Mouse (Mus musculus) spleen, adult 2 months (tissue): ENCODE data around the gene Gm9821. TPM values are rescaled to one million over a fixed set of nuclear protein-coding genes. Genes with fewer than 3 reads are reported as not detected.

ENCODE experiments used
- DNase-seq, 2 experiments: peaks; one replicate each; pipeline versions ENCODE4 v3.0.0 to v3.0.0-alpha.2; 2012 to 2021; ENCODE audit warnings: low spot score in 2 of 2, low read depth in 1 of 2
- H3K27ac ChIP-seq: fragments of 200-500 bp; 2 replicates; pipeline ENCODE4 v1.5.1; 2012; ENCODE audit warnings: low read length, inconsistent platforms; ENCODE audit not compliant: insufficient read depth
- H3K27me3 ChIP-seq: fragments of 200-500 bp; 2 replicates; pipeline ENCODE4 v1.6.1; 2012; ENCODE audit warnings: mild to moderate bottlenecking, moderate library complexity, low read length, inconsistent platforms; ENCODE audit not compliant: control insufficient read depth, insufficient read depth
- H3K36me3 ChIP-seq: fragments of 200-500 bp; 2 replicates; pipeline ENCODE4 v1.6.1; 2012; ENCODE audit warnings: mild to moderate bottlenecking, low read length, inconsistent platforms; ENCODE audit not compliant: control insufficient read depth, insufficient read depth
- H3K4me1 ChIP-seq: fragments of 200-500 bp; 2 replicates; pipeline ENCODE4 v1.6.1; 2011; ENCODE audit warnings: inconsistent platforms; ENCODE audit not compliant: control insufficient read depth, insufficient read depth, insufficient read length
- H3K4me3 ChIP-seq: fragments of 200-500 bp; 2 replicates; pipeline ENCODE4 v1.5.1; 2011; ENCODE audit warnings: mild to moderate bottlenecking, inconsistent platforms; ENCODE audit not compliant: insufficient read depth, insufficient read length; ENCODE audit errors: extremely low read depth
- CTCF ChIP-seq: fragments of 200-500 bp; IDR thresholded peaks from 2 replicates; pipeline ENCODE4 v1.5.1; 2011; ENCODE audit warnings: mild to moderate bottlenecking, inconsistent platforms; ENCODE audit not compliant: insufficient read depth, insufficient read length, insufficient replicate concordance; ENCODE audit errors: extremely low read depth
- POLR2A ChIP-seq: fragments of 200-500 bp; IDR thresholded peaks from 2 replicates; pipeline ENCODE4 v1.6.1; 2011; ENCODE audit warnings: low read depth, low read length, inconsistent platforms
- WGBS: fragments of 180-500 bp; shearing (Covaris S2); methylation state at CpG from one replicate; pipeline ENCODE4 v1.1.7; 2018; 5-methylcytosine and 5-hydroxymethylcytosine counted together
- polyA plus RNA-seq: library from polyadenylated mRNA; depleted of rRNA; stranded (reverse); fragments of >200 nt; gene quantifications from 2 replicates; pipeline ENCODE4 v1.2.3, GENCODE M21; 2012

Gm9821 gene
- polyA plus RNA-seq, 1 experiment = not detected

DNA sequence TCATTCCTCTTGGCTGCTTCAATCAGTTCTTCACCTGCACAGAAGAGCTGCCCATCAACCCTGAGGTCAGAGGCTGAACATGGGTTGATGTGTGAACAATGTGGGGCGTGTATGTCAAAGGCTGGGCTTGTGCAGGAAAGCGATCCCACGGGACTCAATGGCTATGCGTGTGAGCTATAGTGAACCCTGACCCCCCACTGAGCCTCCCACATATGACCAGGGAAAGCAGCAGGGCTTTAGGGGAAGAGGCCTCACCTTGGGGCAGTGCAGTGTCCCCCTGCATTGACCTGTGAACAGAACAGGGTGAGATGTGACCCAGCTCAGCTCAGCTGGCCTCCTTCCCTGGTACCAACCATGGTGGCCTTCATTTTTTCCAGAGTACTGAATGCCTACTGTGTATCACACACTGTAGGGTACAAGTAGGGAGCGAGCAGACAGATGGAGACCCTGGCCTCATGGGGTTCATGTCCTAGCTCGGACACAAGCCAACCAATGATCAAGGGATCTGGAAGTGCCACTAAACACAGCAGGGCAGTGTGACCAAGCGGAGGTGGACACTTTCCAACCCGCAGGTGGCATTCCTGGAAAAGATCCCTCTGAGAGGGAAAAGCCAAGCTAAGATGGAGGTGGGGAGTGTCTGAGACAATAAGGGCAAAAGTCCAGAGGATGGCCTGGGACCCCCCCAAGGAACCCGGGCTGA lies 10.5 kb upstream of the Gm9821 start:
- Histone ChIP-seq H3K4me1 (peaks cover 8% of the 10 kb centered on the region), H3K27ac (no peak overlapping the region), H3K36me3 (peaks cover 64% of the 10 kb centered on the region), H3K27me3 (peaks cover 4% of the 10 kb centered on the region; the same call in 1 of the 2 replicates), H3K4me3 (no peak overlapping the region)
- DNase-seq = no peak
- TF ChIP-seq POLR2A (no peak), CTCF (no peak)
- 88% methylated on average over 9 of the region's 9 CpGs for WGBS

DNA sequence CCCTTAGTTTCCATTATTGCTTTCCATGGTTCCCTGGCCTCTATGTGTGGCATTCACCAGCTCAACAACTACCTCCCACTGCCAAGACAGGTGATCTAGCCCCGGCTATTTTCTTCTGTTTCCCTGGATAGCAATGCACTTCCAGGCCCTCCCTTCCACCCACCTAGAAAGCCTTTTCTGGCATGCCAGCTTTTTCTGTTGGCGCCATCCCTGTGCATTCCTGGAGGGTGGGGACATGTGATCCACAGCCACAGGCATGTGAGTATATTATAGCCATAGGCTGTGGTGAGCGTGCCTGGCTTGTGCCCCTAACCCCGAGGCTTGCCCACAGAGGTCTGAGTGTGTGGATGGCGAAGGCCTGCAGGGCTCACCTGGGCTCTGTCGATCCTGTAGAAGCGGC lies 9.3 kb upstream of the Gm9821 start:
- TF ChIP-seq POLR2A = no peak
- no peak for TF ChIP-seq CTCF
- WGBS = 92% methylated on average over 7 of the region's 7 CpGs
- H3K36me3 ChIP-seq = peaks cover 73% of the 10 kb centered on the region
- no peak overlapping the region for H3K4me3 ChIP-seq
- 0 out of 2 replicates have a peak, but pooled peaks cover 2% of the 10 kb centered on the region for H3K27me3 ChIP-seq
- no peak for DNase-seq
- peaks cover 8% of the 10 kb centered on the region for H3K4me1 ChIP-seq
- no peak overlapping the region for H3K27ac ChIP-seq

DNA sequence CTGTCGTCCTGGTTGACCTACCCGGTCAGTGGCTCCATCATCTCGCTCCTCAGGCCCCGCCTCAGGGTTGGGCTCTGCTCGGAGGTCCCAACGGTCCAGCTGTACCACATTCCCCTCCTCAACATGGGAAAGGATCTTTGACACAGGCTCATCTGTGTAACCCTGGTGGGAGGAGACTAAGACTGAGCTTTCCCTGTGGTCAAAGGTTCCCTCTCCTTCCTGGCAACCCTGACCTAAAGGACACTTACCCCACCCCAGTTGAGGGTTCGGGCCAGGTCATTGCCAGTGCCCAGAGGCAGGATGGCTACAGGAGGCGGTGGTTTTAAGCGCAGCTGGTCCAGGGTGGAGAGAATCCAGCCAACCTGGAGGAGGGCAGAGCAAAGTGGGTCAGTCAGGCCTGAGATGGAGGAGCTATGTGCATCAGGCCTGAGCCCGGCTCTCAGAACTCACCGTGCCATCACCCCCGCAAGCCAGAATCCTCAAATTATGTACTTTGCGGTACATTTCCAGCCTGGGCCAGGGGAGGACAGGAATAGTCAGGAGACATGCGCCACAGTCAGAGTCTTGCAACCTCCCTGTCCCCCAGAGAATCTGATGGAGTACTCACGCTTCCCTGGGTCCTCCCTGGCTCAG lies 6.1 kb upstream of the Gm9821 start:
- Histone ChIP-seq H3K27me3 (no peaks in the 10 kb centered on the region), H3K4me1 (peaks cover 2% of the 10 kb centered on the region; the same call in 1 of the 2 replicates), H3K4me3 (no peak overlapping the region), H3K36me3 (peaks cover 71% of the 10 kb centered on the region), H3K27ac (no peak overlapping the region)
- no peak for DNase-seq
- 93% methylated on average over 15 of the region's 15 CpGs for WGBS
- TF ChIP-seq CTCF (no peak), POLR2A (no peak)

DNA sequence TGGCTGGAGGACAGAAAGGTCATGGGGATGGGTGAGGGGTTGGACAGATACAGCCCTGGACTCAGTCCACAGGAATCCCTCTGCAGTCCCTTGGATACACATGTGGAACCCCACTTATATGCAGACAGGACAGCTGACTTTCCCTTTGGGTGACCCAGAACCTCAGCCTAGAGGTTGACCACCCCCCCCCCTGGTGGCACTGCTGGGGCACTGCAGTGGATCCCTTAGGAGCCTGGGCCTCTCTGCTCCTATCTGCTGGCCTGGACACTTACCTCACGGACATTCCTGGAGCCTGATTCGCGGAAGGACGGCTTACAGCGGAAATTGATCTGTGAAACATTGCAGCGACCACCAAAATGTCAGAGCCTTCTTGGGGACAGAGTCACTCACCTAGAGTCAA lies 3.1 kb upstream of the Gm9821 start:
- H3K27me3 ChIP-seq = no peaks in the 10 kb centered on the region
- TF ChIP-seq CTCF (peak; percentile 23; the same call in 1 of the 2 replicates), POLR2A (no peak)
- peaks cover 51% of the 10 kb centered on the region for H3K36me3 ChIP-seq
- no peak overlapping the region for H3K4me3 ChIP-seq
- no peak for DNase-seq
- no peak overlapping the region for H3K27ac ChIP-seq
- WGBS = 94% methylated on average over 6 of the region's 6 CpGs
- H3K4me1 ChIP-seq = peaks cover 19% of the 10 kb centered on the region

DNA sequence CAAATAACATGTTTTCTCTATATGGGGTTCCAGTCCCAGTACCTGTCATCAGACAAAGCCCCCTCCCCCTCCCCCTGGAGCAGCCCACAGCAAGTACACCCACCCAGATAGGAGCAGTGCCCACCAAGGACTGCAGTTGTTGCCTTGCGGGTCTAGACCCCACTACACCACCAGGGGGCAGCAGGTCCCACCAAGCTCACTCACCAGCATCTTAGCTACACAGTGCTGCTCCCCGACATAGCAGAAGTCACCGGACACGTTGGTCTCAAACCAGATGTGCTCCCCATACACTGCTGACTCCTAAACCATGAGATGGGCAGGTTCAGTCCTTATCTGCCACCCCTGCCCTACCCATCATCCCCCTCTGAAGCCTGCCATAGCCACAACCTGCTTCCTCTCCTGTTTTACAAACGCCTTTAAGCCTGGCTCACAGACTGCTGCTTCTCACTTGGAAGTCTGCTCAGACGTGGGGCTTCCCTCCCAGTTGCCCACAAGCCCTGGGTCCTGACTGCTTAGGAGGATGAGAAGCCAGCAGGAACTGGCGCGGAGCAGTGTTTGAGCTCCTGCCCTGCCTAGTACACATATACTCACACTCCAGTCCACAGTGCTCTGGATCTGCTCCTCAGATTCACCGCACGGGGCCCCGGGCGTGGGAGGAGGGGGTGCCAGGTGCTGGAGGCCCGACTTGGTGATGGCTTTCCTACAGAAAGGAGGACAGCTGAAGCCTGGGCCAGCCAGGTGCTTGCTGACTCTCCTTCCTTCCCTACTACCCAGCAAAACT lies 1.1 kb upstream of the Gm9821 start:
- peak; percentile 47 to 77 for DNase-seq
- Histone ChIP-seq H3K27ac (no peak overlapping the region), H3K27me3 (no peaks in the 10 kb centered on the region), H3K4me3 (no peak overlapping the region), H3K4me1 (peaks cover 38% of the 10 kb centered on the region), H3K36me3 (peaks cover 32% of the 10 kb centered on the region)
- no peak for TF ChIP-seq POLR2A
- peak; percentile 89 for TF ChIP-seq CTCF
- 41% methylated on average over 13 of the region's 13 CpGs for WGBS

DNA sequence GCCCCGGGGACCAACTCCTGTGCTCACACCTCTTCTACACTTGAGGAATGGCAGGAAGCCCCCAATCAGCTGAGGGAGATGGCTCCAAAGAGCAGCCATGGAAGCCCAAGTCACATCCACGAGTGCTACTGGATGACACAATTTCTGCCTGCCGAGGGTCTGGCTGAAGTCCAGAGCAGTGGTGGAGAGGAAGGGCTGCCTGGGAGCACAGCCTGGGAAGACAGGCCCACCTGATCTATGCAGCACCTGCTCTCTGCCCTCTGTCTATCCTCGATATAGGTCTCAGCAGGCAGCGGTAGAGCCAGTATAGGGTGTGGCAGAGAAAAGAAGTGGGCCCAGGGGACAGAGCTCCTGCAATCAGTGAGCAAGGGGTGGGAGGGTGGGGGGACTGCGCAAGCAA lies 1.3 kb downstream of the Gm9821 start:
- peaks cover 52% of the 10 kb centered on the region for H3K4me1 ChIP-seq
- WGBS = 48% methylated on average over 6 of the region's 6 CpGs
- H3K4me3 ChIP-seq = no peak overlapping the region

More for the DNA sequence above, 1.3 kb downstream of the Gm9821 start:
- no peak overlapping the region for H3K27ac ChIP-seq
- no peaks in the 10 kb centered on the region for H3K27me3 ChIP-seq
- no peak for DNase-seq
- peaks cover 16% of the 10 kb centered on the region for H3K36me3 ChIP-seq
- TF ChIP-seq CTCF (no peak), POLR2A (no peak)
